Mouse (Mus musculus): ENCODE results near the gene Specc1l. TPM values are rescaled to one million over a fixed set of nuclear protein-coding genes. Genes with fewer than 3 reads are reported as not detected.

Gene Specc1l
- polyA plus RNA-seq, 1 experiment from 2014 or later = 40.3 TPM

DNA sequence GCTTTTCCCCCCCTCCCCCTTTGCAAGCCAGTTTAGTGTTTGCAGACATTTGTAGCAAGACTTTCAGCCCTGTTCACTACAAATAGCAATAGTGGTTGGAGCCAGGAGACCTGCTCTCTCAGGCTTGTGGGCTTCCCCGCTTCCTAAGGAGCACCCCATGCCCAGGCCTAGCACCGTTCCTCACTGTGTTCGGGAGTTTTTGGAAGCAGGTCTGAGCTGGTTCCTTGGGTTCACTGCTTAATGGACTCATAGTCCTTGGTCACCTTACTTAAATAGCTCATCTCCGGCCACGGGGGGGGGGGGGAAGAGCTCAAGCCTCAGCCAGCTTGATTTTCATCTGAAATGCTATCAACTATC, 92.2 kb downstream of the Specc1l start:
- DNase-seq (ENCODE audit: low spot score) (no peak), ATAC-seq (no peak)
- Histone ChIP-seq H3K4me2 (replicated peaks; ENCODE audit: low read depth, low read length) (no peak overlapping the region), H3K36me3 (ENCODE audit: insufficient read depth, low read length) (peaks cover 28% of the 10 kb centered on the region), H3K27ac (ENCODE audit: low read length) (no peak overlapping the region), H3K27me3 (replicated peaks; ENCODE audit: insufficient read depth, low read length) (no peaks in the 10 kb centered on the region), H3K4me3 (ENCODE audit: low read depth, low read length) (no peak overlapping the region), H3K4me1 (ENCODE audit: insufficient read depth, low read depth, low read length) (no peaks in the 10 kb centered on the region), H3K9me3 (ENCODE audit: low read length) (no peaks in the 10 kb centered on the region), H3K9ac (replicated peaks; ENCODE audit: low read depth) (no peak overlapping the region)
- 76% methylated on average over 5 of the region's 5 CpGs for WGBS
- TF ChIP-seq CTCF (IDR thresholded peaks at IDR 0.05) (no peak), EP300 (IDR thresholded peaks at IDR 0.05) (no peak)

GRCm38 (mm10) chr10:75304413-75304812, 92.5 kb downstream of the Specc1l start:
- ATAC-seq (no peak), DNase-seq (ENCODE audit: low spot score) (no peak)
- Histone ChIP-seq H3K4me2 (replicated peaks; ENCODE audit: low read depth, low read length) (no peak overlapping the region), H3K9me3 (ENCODE audit: low read length) (no peaks in the 10 kb centered on the region), H3K4me3 (ENCODE audit: low read depth, low read length) (no peak overlapping the region), H3K4me1 (ENCODE audit: insufficient read depth, low read depth, low read length) (no peaks in the 10 kb centered on the region), H3K36me3 (ENCODE audit: insufficient read depth, low read length) (peaks cover 29% of the 10 kb centered on the region), H3K9ac (replicated peaks; ENCODE audit: low read depth) (no peak overlapping the region), H3K27ac (ENCODE audit: low read length) (no peak overlapping the region), H3K27me3 (replicated peaks; ENCODE audit: insufficient read depth, low read length) (no peaks in the 10 kb centered on the region)
- 74% methylated on average over 6 of the region's 6 CpGs for WGBS
- TF ChIP-seq CTCF (IDR thresholded peaks at IDR 0.05) (no peak), EP300 (IDR thresholded peaks at IDR 0.05) (no peak)

DNA sequence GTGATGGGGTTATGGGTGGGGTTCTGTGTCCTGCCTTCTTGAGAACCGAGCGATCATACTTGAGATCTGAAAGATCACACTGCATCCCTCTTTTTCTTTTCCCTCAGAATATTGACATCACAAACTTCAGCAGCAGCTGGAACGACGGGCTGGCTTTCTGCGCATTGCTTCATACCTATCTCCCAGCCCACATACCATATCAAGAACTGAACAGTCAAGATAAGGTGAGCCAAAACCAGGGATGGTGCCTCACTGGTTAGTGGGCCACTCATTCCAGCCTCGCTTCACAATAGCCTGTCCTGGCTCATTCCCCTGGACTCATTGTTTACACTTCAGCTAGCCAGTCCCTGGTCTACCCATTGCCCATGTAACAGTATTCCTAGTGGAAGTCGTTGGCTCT, 95.3 kb downstream of the Specc1l start:
- TF ChIP-seq EP300 (IDR thresholded peaks at IDR 0.05) = no peak
- no peak for TF ChIP-seq CTCF (IDR thresholded peaks at IDR 0.05)
- DNase-seq (ENCODE audit: low spot score) (no peak), ATAC-seq (no peak)
- 95% methylated on average over 7 of the region's 7 CpGs for WGBS
- Histone ChIP-seq H3K9me3 (ENCODE audit: low read length) (no peaks in the 10 kb centered on the region), H3K4me3 (ENCODE audit: low read depth, low read length) (no peak overlapping the region), H3K4me2 (replicated peaks; ENCODE audit: low read depth, low read length) (no peak overlapping the region), H3K9ac (replicated peaks; ENCODE audit: low read depth) (no peak overlapping the region), H3K4me1 (ENCODE audit: insufficient read depth, low read depth, low read length) (no peaks in the 10 kb centered on the region), H3K27ac (ENCODE audit: low read length) (no peak overlapping the region), H3K36me3 (ENCODE audit: insufficient read depth, low read length) (peaks cover 33% of the 10 kb centered on the region), H3K27me3 (replicated peaks; ENCODE audit: insufficient read depth, low read length) (no peaks in the 10 kb centered on the region)

- Histone ChIP-seq H3K4me1 (ENCODE audit: insufficient read depth, low read depth, low read length) (0 out of 2 replicates have a peak, but pooled peaks cover 6% of the 10 kb centered on the region), H3K9ac (replicated peaks; ENCODE audit: low read depth) (no peak overlapping the region), H3K36me3 (ENCODE audit: insufficient read depth, low read length) (peaks cover 29% of the 10 kb centered on the region), H3K27me3 (replicated peaks; ENCODE audit: insufficient read depth, low read length) (no peaks in the 10 kb centered on the region), H3K4me3 (ENCODE audit: low read depth, low read length) (no peak overlapping the region), H3K4me2 (replicated peaks; ENCODE audit: low read depth, low read length) (no peak overlapping the region), H3K27ac (ENCODE audit: low read length) (no peak overlapping the region), H3K9me3 (ENCODE audit: low read length) (no peaks in the 10 kb centered on the region)
- TF ChIP-seq EP300 (IDR thresholded peaks at IDR 0.05) (no peak), CTCF (IDR thresholded peaks at IDR 0.05) (no peak)
- DNase-seq (ENCODE audit: low spot score) = no peak
- WGBS = 77% methylated on average over 7 of the region's 7 CpGs
- ATAC-seq = no peak
Measured at GRCm38 (mm10) chr10:75312361-75312760, 100.5 kb downstream of the Specc1l start.

- no peak overlapping the region for H3K27ac ChIP-seq (ENCODE audit: low read length)
- TF ChIP-seq EP300 (IDR thresholded peaks at IDR 0.05) (no peak), CTCF (IDR thresholded peaks at IDR 0.05) (no peak)
- DNase-seq (ENCODE audit: low spot score) (no peak), ATAC-seq (peak; percentile 21)
- H3K4me2 ChIP-seq (replicated peaks; ENCODE audit: low read depth, low read length) = no peak overlapping the region
- H3K36me3 ChIP-seq (ENCODE audit: insufficient read depth, low read length) = peaks cover 12% of the 10 kb centered on the region; the same call in 1 of the 2 replicates
- peaks cover 6% of the 10 kb centered on the region; the same call in 1 of the 2 replicates for H3K4me1 ChIP-seq (ENCODE audit: insufficient read depth, low read depth, low read length)
- no peaks in the 10 kb centered on the region for H3K27me3 ChIP-seq (replicated peaks; ENCODE audit: insufficient read depth, low read length)
- no peak overlapping the region for H3K9ac ChIP-seq (replicated peaks; ENCODE audit: low read depth)
- no peaks in the 10 kb centered on the region for H3K9me3 ChIP-seq (ENCODE audit: low read length)
- WGBS = 42% methylated on average over 6 of the region's 6 CpGs
- no peak overlapping the region for H3K4me3 ChIP-seq (ENCODE audit: low read depth, low read length)
Measured at GRCm38 (mm10) chr10:75314190-75314980, 102.5 kb downstream of the Specc1l start.

- DNase-seq (ENCODE audit: low spot score) (no peak), ATAC-seq (no peak)
- Histone ChIP-seq H3K27me3 (replicated peaks; ENCODE audit: insufficient read depth, low read length) (no peaks in the 10 kb centered on the region), H3K4me1 (ENCODE audit: insufficient read depth, low read depth, low read length) (peaks cover 6% of the 10 kb centered on the region; the same call in 1 of the 2 replicates), H3K27ac (ENCODE audit: low read length) (no peak overlapping the region), H3K4me3 (ENCODE audit: low read depth, low read length) (no peak overlapping the region), H3K36me3 (ENCODE audit: insufficient read depth, low read length) (no peaks in the 10 kb centered on the region), H3K9ac (replicated peaks; ENCODE audit: low read depth) (no peak overlapping the region), H3K4me2 (replicated peaks; ENCODE audit: low read depth, low read length) (no peak overlapping the region), H3K9me3 (ENCODE audit: low read length) (no peaks in the 10 kb centered on the region)
- WGBS = 70% methylated on average over 8 of the region's 8 CpGs
- TF ChIP-seq CTCF (IDR thresholded peaks at IDR 0.05) = no peak
- no peak for TF ChIP-seq EP300 (IDR thresholded peaks at IDR 0.05)
Measured at GRCm38 (mm10) chr10:75315756-75316155, 103.9 kb downstream of the Specc1l start.

All from lung, postnatal 0 days (tissue).